Mouse (Mus musculus): ENCODE results near the gene Gpr3. TPM values are rescaled to one million over a fixed set of nuclear protein-coding genes. Genes with fewer than 3 reads are reported as not detected.

Gene Gpr3
- total and polyA plus RNA-seq, 2 experiments from 2014 or later = 4.5 to 10.8 TPM

GRCm38 (mm10) chr4:133210023-133210787, 2.1 kb downstream of the Gpr3 start:
- no peak for TF ChIP-seq CTCF (IDR thresholded peaks at IDR 0.05)
- 94% methylated on average over 24 of the region's 24 CpGs for WGBS
- Histone ChIP-seq H3K4me2 (ENCODE audit: low read depth, low read length, poor library complexity, severe bottlenecking) (no peak overlapping the region), H3K9me3 (ENCODE audit: low read length) (no peaks in the 10 kb centered on the region), H3K27ac (ENCODE audit: low read depth, low read length) (no peak overlapping the region), H3K36me3 (ENCODE audit: insufficient read depth, low read length) (no peaks in the 10 kb centered on the region), H3K4me1 (ENCODE audit: insufficient read depth, low read length) (peaks cover 11% of the 10 kb centered on the region; the same call in 1 of the 2 replicates), H3K9ac (replicated peaks; ENCODE audit: low read length, poor library complexity, severe bottlenecking) (no peak overlapping the region), H3K4me3 (ENCODE audit: low read depth, low read length) (no peak overlapping the region), H3K27me3 (ENCODE audit: insufficient read depth, low read length) (no peaks in the 10 kb centered on the region; the same call in 1 of the 2 replicates)
- ATAC-seq (ENCODE audit: low FRiP score) (no peak), DNase-seq (ENCODE audit: low spot score) (no peak)

- H3K9me3 ChIP-seq (ENCODE audit: low read length) = no peaks in the 10 kb centered on the region
- peaks cover 11% of the 10 kb centered on the region; the same call in 1 of the 2 replicates for H3K4me1 ChIP-seq (ENCODE audit: insufficient read depth, low read length)
- no peak overlapping the region for H3K27ac ChIP-seq (ENCODE audit: low read depth, low read length)
- 0 out of 2 replicates have a peak overlapping the region, but pooled peaks have one; percentile 29 for H3K9ac ChIP-seq (replicated peaks; ENCODE audit: low read length, poor library complexity, severe bottlenecking)
- H3K4me3 ChIP-seq (ENCODE audit: low read depth, low read length) = no peak overlapping the region
- DNase-seq (ENCODE audit: low spot score) (peak; percentile 82), ATAC-seq (ENCODE audit: low FRiP score) (no peak)
- TF ChIP-seq CTCF (IDR thresholded peaks at IDR 0.05) = peak; percentile 91
- H3K27me3 ChIP-seq (ENCODE audit: insufficient read depth, low read length) = no peaks in the 10 kb centered on the region; the same call in 1 of the 2 replicates
- H3K36me3 ChIP-seq (ENCODE audit: insufficient read depth, low read length) = no peaks in the 10 kb centered on the region
- no peak overlapping the region for H3K4me2 ChIP-seq (ENCODE audit: low read depth, low read length, poor library complexity, severe bottlenecking)
- WGBS = 4% methylated on average over 11 of the region's 11 CpGs
Measured at GRCm38 (mm10) chr4:133209366-133209765, 3.0 kb downstream of the Gpr3 start.

GRCm38 (mm10) chr4:133204379-133204778, 8.0 kb downstream of the Gpr3 start:
- Histone ChIP-seq H3K4me2 (ENCODE audit: low read depth, low read length, poor library complexity, severe bottlenecking) (no peak overlapping the region), H3K9ac (replicated peaks; ENCODE audit: low read length, poor library complexity, severe bottlenecking) (no peak overlapping the region), H3K27ac (ENCODE audit: low read depth, low read length) (peak overlapping the region; percentile 32; the same call in 1 of the 2 replicates), H3K9me3 (ENCODE audit: low read length) (no peaks in the 10 kb centered on the region), H3K4me3 (ENCODE audit: low read depth, low read length) (no peak overlapping the region), H3K36me3 (ENCODE audit: insufficient read depth, low read length) (no peaks in the 10 kb centered on the region), H3K27me3 (ENCODE audit: insufficient read depth, low read length) (no peaks in the 10 kb centered on the region), H3K4me1 (ENCODE audit: insufficient read depth, low read length) (peaks cover 8% of the 10 kb centered on the region; the same call in 1 of the 2 replicates)
- TF ChIP-seq CTCF (IDR thresholded peaks at IDR 0.05) = no peak
- no peak for DNase-seq (ENCODE audit: low spot score)
- WGBS = 23% methylated on average over 7 of the region's 7 CpGs
- ATAC-seq (ENCODE audit: low FRiP score) = no peak

- H3K27ac ChIP-seq (ENCODE audit: low read depth, low read length) = no peak overlapping the region
- H3K4me1 ChIP-seq (ENCODE audit: insufficient read depth, low read length) = peaks cover 12% of the 10 kb centered on the region
- no peaks in the 10 kb centered on the region for H3K27me3 ChIP-seq (ENCODE audit: insufficient read depth, low read length)
- H3K4me2 ChIP-seq (ENCODE audit: low read depth, low read length, poor library complexity, severe bottlenecking) = no peak overlapping the region
- no peak for DNase-seq (ENCODE audit: low spot score)
- TF ChIP-seq CTCF (IDR thresholded peaks at IDR 0.05) = no peak
- H3K36me3 ChIP-seq (ENCODE audit: insufficient read depth, low read length) = no peaks in the 10 kb centered on the region
- H3K4me3 ChIP-seq (ENCODE audit: low read depth, low read length) = no peak overlapping the region
- no peak for ATAC-seq (ENCODE audit: low FRiP score)
- H3K9ac ChIP-seq (replicated peaks; ENCODE audit: low read length, poor library complexity, severe bottlenecking) = no peak overlapping the region
- no peaks in the 10 kb centered on the region for H3K9me3 ChIP-seq (ENCODE audit: low read length)
- 63% methylated on average over 3 of the region's 3 CpGs for WGBS
Measured at GRCm38 (mm10) chr4:133203591-133203990, 8.7 kb downstream of the Gpr3 start.

- Histone ChIP-seq H3K36me3 (ENCODE audit: insufficient read depth, low read length) (no peaks in the 10 kb centered on the region), H3K4me1 (ENCODE audit: insufficient read depth, low read length) (peaks cover 19% of the 10 kb centered on the region), H3K27me3 (ENCODE audit: insufficient read depth, low read length) (no peaks in the 10 kb centered on the region), H3K4me2 (ENCODE audit: low read depth, low read length, poor library complexity, severe bottlenecking) (no peak overlapping the region), H3K27ac (ENCODE audit: low read depth, low read length) (no peak overlapping the region), H3K4me3 (ENCODE audit: low read depth, low read length) (no peak overlapping the region), H3K9ac (replicated peaks; ENCODE audit: low read length, poor library complexity, severe bottlenecking) (no peak overlapping the region), H3K9me3 (ENCODE audit: low read length) (no peaks in the 10 kb centered on the region)
- ATAC-seq (ENCODE audit: low FRiP score) = no peak
- TF ChIP-seq CTCF (IDR thresholded peaks at IDR 0.05) = no peak
- DNase-seq (ENCODE audit: low spot score) = no peak
- 90% methylated on average over 3 of the region's 3 CpGs for WGBS
Measured at GRCm38 (mm10) chr4:133202254-133202653, 10.1 kb downstream of the Gpr3 start.
